Mouse (Mus musculus) ovary, postnatal 14 days (tissue): Measurements from ENCODE around the gene Zc2hc1b.

Experiments used
- DNase-seq: peaks from one replicate; pipeline ENCODE4 v3.0.0; 2022; ENCODE audit warnings: low spot score

Zc2hc1b gene

DNA sequence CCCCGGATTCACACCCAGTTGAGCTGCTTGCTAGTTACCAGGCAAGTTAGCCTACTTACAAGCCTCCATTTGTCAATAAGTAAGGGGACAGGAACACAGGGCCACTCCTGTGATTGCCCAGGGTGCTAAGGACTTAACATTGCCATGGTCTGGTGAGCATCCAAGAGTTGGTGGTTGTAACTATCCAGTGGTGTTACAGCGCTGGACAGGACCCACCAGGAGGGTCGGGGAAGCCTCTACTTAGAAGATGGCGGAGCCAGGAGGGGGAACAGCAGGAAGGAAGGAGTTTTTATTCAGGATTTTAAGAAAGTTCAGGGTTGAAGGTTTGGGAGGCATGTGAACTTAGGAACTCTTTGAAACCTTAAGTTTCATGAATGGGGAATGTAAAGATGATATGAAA is 64.2 kb downstream of the Zc2hc1b start:
- no peak for DNase-seq

DNA sequence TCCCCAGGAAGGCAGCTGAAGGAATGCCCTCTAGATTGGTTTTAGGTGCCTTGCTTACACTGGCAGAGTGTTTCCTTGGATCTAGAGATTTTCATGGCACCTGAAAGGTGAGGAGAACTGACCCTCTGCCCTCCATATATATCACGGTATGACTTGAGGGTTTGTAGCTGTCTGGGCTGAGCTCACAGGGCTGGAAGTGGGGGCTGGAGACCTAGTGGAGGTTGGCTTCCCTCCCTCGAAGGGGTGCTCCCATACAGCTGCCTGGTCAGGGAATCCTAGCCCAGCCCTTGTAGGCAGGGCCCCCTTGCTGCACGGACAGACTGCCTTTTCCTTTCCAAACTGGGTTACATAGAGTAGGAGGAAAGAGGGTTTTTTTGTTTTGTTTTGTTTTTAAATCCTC is 65.0 kb downstream of the Zc2hc1b start:
- DNase-seq: no peak

DNA sequence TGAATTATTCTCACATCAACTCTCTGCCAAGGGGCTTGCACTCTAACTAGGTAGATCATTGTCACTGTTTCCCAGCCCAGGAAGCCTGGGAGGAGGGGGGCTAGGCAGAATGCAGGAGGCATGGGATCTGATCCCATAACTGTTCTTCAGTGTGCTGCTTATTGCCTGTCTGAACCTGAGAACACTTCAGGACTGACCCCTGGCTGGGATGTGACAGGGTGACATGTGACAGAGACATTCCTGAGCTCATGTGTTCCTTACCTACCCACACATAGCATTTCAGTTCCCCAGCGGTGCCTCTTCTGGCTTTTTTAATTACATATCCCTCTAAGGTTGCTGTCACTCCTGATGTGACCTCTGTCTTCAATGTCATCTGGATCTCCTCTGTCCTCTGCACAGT is 68.0 kb downstream of the Zc2hc1b start:
- no peak for DNase-seq

DNA sequence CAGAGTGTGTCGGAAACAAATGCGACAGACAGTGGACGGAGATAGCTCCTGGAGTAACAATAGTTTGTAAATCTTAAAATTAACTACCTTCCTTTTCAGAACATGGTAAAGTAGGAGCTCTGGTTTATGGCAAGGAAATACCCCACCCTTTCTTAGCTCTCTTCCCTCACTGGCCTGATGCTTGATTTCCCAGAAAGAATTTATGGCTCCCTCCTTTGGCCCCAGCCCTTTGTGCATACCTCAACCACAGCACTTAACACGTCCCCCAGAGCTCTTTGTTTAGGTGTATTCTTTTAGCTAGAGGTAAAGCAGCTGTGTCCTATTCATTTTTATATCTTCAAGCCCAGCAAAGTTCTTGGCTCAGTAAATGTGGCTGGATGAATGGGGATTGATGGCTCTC is 69.0 kb downstream of the Zc2hc1b start:
- no peak for DNase-seq

DNA sequence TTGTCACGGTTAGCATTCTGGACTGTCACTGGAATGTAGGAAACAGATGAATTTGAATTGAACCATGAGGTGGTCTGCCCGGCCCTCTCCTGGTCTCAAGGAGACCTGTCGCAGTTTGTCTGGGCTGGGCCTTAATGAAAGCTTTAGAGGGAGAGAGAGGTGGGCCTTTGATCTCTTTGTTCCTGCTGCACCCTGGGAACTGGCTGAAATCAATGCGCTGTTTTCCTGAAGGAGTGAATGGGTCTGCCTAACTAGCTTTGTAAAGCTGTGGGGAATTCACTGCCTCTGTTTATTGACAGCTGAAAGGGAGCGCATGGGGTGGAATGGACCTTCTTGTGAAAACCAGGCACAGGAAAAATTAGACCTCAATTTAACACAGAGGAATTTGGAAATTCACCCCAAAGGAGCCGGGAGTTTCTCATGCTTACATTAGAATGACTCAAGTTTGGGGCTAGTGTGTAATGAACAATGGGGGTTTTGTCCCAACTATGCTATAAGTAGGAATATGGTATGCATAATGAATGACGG is 69.7 kb downstream of the Zc2hc1b start:
- no peak for DNase-seq

DNA sequence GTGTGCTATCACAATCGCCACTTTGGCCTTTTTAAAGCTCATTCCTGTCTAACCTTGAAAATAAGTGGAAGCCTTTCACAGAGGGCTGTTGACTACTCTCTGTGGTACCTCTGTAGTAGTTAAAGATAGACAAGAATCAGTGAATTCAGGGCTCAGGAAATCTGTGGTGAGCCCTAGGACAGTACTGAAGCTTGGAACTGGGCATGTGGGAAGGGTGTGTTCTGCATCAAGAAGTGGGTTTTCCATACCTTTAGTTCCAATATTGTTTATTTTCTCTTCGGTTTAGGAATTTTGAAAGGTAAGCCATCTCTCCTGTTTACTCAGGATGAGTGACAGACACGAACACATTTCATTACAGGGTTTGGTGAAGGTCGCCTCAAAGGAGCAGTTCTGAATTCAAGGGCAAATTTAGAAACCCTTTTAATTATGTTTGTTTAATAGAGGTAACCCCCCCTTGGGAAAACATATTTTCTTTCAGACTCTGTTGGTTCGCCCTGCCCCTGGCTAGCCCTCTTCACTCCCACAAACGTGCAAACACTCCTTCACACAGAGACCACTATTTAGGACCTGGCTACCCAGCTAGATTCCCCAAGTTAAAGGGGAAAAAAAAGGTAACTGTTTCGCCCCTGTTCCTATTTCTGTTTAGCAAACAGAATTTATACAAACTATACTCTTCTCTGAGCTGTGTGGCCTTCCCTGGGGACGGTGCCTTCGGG is 70.8 kb downstream of the Zc2hc1b start:
- DNase-seq: no peak

DNA sequence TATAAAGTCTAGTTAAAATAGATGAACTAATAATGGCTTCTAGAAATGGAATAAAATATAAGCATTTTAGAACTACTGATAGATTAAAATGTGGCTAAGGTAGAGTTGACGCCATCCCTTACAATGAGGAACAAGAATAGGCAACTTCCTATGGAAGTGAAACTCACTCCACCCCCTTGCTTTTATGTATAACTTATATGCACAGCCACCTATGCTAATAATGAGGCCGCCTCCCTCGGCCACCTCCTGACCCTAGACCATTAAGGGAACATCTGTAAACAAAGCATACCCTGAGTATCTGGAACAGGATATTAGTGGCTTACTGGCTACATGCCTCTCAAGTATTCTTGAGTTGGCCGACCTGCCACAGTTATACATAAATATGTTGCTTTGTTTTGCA is 74.0 kb downstream of the Zc2hc1b start:
- no peak for DNase-seq

DNA sequence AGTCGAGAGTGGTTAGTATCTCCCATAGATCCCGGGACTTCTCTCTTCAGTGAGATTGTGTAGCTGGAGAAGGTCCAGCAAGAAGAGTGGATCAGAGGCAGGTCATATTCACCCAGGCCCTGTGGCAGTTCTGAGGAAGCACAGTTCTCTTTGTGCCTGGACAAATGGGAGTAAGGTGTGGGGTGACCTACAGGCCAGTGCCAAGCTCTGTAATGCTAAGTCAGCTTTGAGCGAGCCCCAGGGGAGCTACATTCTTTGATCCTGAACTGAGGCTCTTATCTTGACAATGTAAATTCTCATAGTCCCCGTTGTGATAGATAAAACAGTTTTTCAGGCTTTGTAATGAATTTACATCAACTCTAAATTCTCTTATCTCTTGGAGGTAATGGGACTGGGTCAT is 75.5 kb downstream of the Zc2hc1b start:
- no peak for DNase-seq

DNA sequence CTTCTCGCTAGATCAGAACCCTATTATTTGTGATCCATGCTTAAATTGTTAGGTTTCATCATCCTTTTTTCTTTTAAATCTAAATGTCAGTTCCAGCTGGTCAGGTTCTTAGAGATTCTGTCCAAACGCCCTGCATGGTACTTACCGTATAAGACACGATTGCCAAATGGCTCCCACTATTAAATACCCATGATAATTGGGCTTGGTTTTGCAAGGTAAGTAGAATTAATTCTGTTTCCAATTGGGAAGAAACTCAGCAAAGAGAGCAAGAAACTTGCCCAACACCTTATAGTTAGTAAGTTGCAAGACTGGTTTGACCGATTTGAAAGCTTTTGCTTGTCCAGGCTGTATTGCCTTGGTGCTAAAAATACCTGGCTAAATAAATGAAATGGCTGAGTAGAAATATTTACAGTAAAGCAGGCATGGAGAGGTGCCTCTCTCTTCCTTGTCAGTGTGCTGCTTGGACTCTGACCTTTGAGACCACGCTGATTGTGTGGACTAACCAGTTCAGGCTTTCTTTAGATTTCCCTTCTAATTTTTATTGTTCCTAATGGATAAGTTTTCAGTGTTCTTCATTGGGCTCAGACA is 77.7 kb downstream of the Zc2hc1b start:
- no peak for DNase-seq
